In genomic region chr6:128888834-128889233, GRCm38 (mm10) we compare ENCODE assay signal across 12 mouse cellular contexts. TPM values are rescaled to one million over a fixed set of nuclear protein-coding genes. Genes with fewer than 3 reads are reported as not detected.
DNase-seq lines count a peak whose midpoint lies in the region; ATAC-seq lines count a peak whose summit lies in the region.
"Had no signal": no experiment of that assay in that cellular context is flagged by ENCODE, and none has a peak within 500 bp of the region (broad histone marks: within the 10 kb centered on the region; RNA-seq: fewer than 3 reads in every experiment).

No protein-coding gene starts in this region.

- ATAC-seq in CD4-positive, CD25-positive, alpha-beta regulatory T cell, adult 4 months, result peak; percentile 81
- no peak for ATAC-seq in cerebellum, adult (ENCODE audit: insufficient number of reproducible peaks, low FRiP score, low TSS enrichment)
- ATAC-seq: midbrain, embryonic 16.5 days had no signal

- DNase-seq in 3134 (ENCODE audit: extremely low read depth, insufficient read length, low spot score), result peak; percentile 22
- peak; percentile 91 for DNase-seq in induced T-regulatory cell, adult 2 months (ENCODE audit: low read depth)
- peak; percentile 2 for DNase-seq in skeletal muscle tissue, adult 2 months (ENCODE audit: low read depth, low spot score)
- DNase-seq in frontal cortex, postnatal 36 days (ENCODE audit: low spot score in 2 of 2), result no peak
- DNase-seq in adrenal gland, postnatal 4 days (ENCODE audit: low spot score in 2 of 2), result no peak
- no peak for DNase-seq in cerebellum, postnatal 14 days

RNA-seq across cellular contexts. Expression of gene Clec2i, which starts 1.4 kb away (rescaled TPM):
- polyA plus RNA-seq in CD4-positive, CD25-positive, alpha-beta regulatory T cell, adult 4 months (2017; shearing (Covaris generic)), result 100 to 1,000 TPM in 1 of 2 experiments, 10 to 100 TPM in 1; 98.3 to 104 TPM
- under 1 TPM in 1 of 2 experiments, not detected in 1; 0.23 TPM for total RNA-seq in adrenal gland, postnatal 4 days (2021)
- polyA plus RNA-seq: brain, embryonic 14.5 days; heart, embryonic 10.5 days; midbrain, embryonic 16.5 days had no signal

RNA-seq across cellular contexts. Expression of gene BC035044, which starts 2.1 kb away (rescaled TPM):
- polyA plus RNA-seq in CD4-positive, CD25-positive, alpha-beta regulatory T cell, adult 4 months (2017; shearing (Covaris generic)), result 1 to 10 TPM; 2.1 to 3.6 TPM
- 1 to 10 TPM in 1 of 2 experiments, under 1 TPM in 1; 0.67 to 1.7 TPM for total RNA-seq in adrenal gland, postnatal 4 days (2021)

RNA-seq across cellular contexts. Expression of gene Clec2g, which starts 45.3 kb away (rescaled TPM):
- polyA plus RNA-seq in CD4-positive, CD25-positive, alpha-beta regulatory T cell, adult 4 months (2017; shearing (Covaris generic)), result under 1 TPM in 1 of 2 experiments, not detected in 1; 0.17 TPM
- total RNA-seq in adrenal gland, postnatal 4 days (2021), result 1 to 10 TPM; 1.7 to 2.7 TPM
- total RNA-seq: layer of hippocampus, postnatal 14 days had no signal
- polyA plus RNA-seq: brain, embryonic 14.5 days; heart, embryonic 10.5 days; midbrain, embryonic 16.5 days had no signal

Comparison
In these comparisons a context has a peak if more than half of its experiments do, and no peak if none do; other contexts are left out.
1. DNase-seq: peak in 3134 (single experiment), induced T-regulatory cell, adult 2 months (single experiment) and skeletal muscle tissue, adult 2 months (single experiment); none in frontal cortex, postnatal 36 days (0 of 2), adrenal gland, postnatal 4 days (0 of 2) and cerebellum, postnatal 14 days (0 of 2).